Mouse (Mus musculus) liver, embryonic 15.5 days (tissue): ENCODE measurements at regions not wholly inside any gene's neighbourhood (a gene's known extent, or its start where the extent isn't known, plus 50 kb on each side); places are given as distances from the start of the nearest gene placed in this dataset.

ENCODE experiments used
- ATAC-seq: fragments of 200-750 bp; cut with Nextera tagmentation; 2 replicates; pipeline ENCODE4 v1.8.0; 2017; ENCODE audit warnings: moderate number of reproducible peaks, mild to moderate bottlenecking, moderate library complexity; ENCODE audit not compliant: insufficient read depth
- H3K27ac ChIP-seq: fragments of 300-500 bp; sonication (generic); replicated peaks from 2 replicates; pipeline ENCODE4 v1.5.1; 2015; ENCODE audit warnings: mild to moderate bottlenecking, inconsistent platforms
- H3K27me3 ChIP-seq: fragments of 300-500 bp; sonication (generic); 2 replicates; pipeline ENCODE4 v1.6.1; 2015; ENCODE audit warnings: mild to moderate bottlenecking, inconsistent platforms
- H3K36me3 ChIP-seq: fragments of 300-500 bp; sonication (generic); replicated peaks from 2 replicates; pipeline ENCODE4 v1.6.1; 2015; ENCODE audit warnings: moderate library complexity, mild to moderate bottlenecking, inconsistent platforms
- H3K4me1 ChIP-seq: fragments of 300-500 bp; sonication (generic); replicated peaks from 2 replicates; pipeline ENCODE4 v1.6.1; 2015; ENCODE audit warnings: inconsistent platforms
- H3K4me2 ChIP-seq: fragments of 300-500 bp; sonication (generic); 2 replicates; pipeline ENCODE4 v1.6.1; 2015; ENCODE audit warnings: moderate library complexity, mild to moderate bottlenecking, inconsistent platforms
- H3K4me3 ChIP-seq: fragments of 300-500 bp; sonication (generic); replicated peaks from 2 replicates; pipeline ENCODE4 v1.5.1; 2015; ENCODE audit warnings: mild to moderate bottlenecking, inconsistent platforms
- H3K9ac ChIP-seq: fragments of 300-500 bp; sonication (generic); 2 replicates; pipeline ENCODE4 v1.6.1; 2015; ENCODE audit warnings: moderate library complexity, mild to moderate bottlenecking, inconsistent platforms
- H3K9me3 ChIP-seq: fragments of 300-500 bp; sonication (generic); replicated peaks from 2 replicates; pipeline ENCODE4 v1.6.1; 2016; ENCODE audit warnings: inconsistent platforms
- WGBS: fragments of 180-500 bp; shearing (Covaris S2); methylation state at CpG from one replicate; pipeline ENCODE4 v1.1.7; 2015; ENCODE audit warnings: mixed read lengths; ENCODE audit not compliant: insufficient replicate concordance; 5-methylcytosine and 5-hydroxymethylcytosine counted together

DNA sequence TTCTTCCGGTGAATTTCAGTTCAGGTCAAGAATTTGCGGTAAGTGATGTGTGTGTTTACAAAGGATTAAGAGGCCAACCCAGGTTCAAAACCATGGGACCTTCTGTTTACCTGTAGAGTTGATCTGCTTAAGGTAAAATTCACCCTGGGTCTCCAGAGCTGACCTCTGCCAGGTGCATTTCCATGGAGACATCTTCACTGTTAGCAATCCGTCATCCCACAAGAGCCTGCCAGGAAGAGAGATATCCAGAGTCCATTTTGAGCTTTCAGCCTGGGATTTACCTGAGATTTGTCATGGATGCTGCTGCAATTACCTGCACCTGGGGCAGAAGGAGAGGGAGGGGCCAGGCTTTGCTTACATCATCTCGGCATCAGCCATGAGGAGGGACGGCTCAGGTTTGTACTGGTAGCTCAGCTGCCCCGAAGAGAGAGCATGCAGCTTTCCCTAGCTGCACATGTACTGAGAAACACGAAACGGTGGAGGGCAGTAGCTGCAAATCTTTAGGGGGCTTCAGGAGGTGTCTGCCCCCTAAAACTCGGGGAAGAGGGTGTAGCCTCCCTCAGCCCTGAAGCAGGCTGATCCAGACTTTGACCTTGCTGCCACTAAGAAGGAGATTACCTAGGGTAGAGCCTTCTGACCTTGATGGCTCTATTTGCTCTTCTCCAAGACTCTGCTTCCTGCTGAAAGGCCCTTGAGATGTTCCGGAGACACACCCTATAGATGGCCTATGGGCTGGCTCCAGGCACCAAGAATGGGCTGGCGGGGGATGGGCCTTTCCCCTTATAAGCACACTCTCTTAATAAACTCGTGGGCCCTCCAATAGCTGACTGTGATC is 153.7 kb downstream of the Snx10 start:
- Histone ChIP-seq H3K4me1 (no peaks in the 10 kb centered on the region), H3K4me2 (no peak overlapping the region), H3K27ac (no peak overlapping the region), H3K27me3 (no peaks in the 10 kb centered on the region), H3K36me3 (no peaks in the 10 kb centered on the region), H3K9ac (no peak overlapping the region), H3K4me3 (no peak overlapping the region), H3K9me3 (no peaks in the 10 kb centered on the region)
- no peak for ATAC-seq
- WGBS: 65% methylated on average over 12 of the region's 12 CpGs

- 57% methylated on average over 3 of the region's 3 CpGs for WGBS
- H3K4me3 ChIP-seq: no peak overlapping the region
- no peak overlapping the region for H3K27ac ChIP-seq
- no peaks in the 10 kb centered on the region for H3K36me3 ChIP-seq
- no peak for ATAC-seq
- H3K4me1 ChIP-seq: no peaks in the 10 kb centered on the region
- H3K9me3 ChIP-seq: no peaks in the 10 kb centered on the region
- H3K4me2 ChIP-seq: no peak overlapping the region
- H3K9ac ChIP-seq: no peak overlapping the region
- H3K27me3 ChIP-seq: no peaks in the 10 kb centered on the region
These were observed 155.0 kb downstream of the Snx10 start for GRCm38 (mm10) chr6:51678743-51679142.

DNA sequence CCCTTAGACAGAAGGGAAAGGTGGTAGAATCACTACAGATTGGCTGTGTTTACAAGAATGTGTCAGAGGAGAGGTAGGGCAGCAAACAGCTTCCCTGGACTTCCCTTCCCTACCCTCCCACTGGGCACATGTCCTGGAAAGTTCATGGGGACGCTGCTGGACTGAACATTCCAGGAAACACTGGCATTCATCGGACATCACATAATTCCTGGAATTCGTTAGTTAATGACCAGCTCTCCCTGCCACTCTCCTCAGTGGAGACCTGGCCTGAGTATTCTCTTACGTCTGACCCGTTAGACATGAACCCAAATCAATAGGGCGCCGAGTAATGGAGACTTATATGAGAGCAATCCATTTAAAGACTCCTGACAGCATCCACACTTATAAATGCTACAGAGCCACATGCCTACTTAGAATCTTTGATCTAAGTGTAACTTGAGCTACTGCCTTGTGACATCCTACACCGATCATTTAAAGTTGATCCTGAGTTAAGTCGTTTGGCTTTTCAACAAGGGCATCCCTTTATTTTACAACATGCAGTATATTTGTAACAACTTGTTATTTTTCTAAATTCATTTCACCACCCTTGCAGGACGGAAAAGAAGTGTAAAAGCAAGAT is 156.6 kb downstream of the Snx10 start:
- H3K4me1 ChIP-seq: no peaks in the 10 kb centered on the region

GRCm38 (mm10) chr6:51683131-51683530 is 159.4 kb downstream of the Snx10 start:
- WGBS: 46% methylated on average over 5 of the region's 5 CpGs
- Histone ChIP-seq H3K4me2 (no peak overlapping the region), H3K9me3 (no peaks in the 10 kb centered on the region), H3K4me3 (no peak overlapping the region), H3K27ac (no peak overlapping the region), H3K36me3 (no peaks in the 10 kb centered on the region), H3K27me3 (no peaks in the 10 kb centered on the region), H3K4me1 (no peaks in the 10 kb centered on the region), H3K9ac (no peak overlapping the region)
- ATAC-seq: no peak

More for the DNA sequence above, 156.6 kb downstream of the Snx10 start:
- Histone ChIP-seq H3K27me3 (no peaks in the 10 kb centered on the region), H3K4me3 (no peak overlapping the region), H3K9ac (no peak overlapping the region), H3K4me2 (no peak overlapping the region), H3K36me3 (no peaks in the 10 kb centered on the region), H3K27ac (no peak overlapping the region), H3K9me3 (no peaks in the 10 kb centered on the region)
- 55% methylated on average over 10 of the region's 10 CpGs for WGBS
- ATAC-seq: no peak

DNA sequence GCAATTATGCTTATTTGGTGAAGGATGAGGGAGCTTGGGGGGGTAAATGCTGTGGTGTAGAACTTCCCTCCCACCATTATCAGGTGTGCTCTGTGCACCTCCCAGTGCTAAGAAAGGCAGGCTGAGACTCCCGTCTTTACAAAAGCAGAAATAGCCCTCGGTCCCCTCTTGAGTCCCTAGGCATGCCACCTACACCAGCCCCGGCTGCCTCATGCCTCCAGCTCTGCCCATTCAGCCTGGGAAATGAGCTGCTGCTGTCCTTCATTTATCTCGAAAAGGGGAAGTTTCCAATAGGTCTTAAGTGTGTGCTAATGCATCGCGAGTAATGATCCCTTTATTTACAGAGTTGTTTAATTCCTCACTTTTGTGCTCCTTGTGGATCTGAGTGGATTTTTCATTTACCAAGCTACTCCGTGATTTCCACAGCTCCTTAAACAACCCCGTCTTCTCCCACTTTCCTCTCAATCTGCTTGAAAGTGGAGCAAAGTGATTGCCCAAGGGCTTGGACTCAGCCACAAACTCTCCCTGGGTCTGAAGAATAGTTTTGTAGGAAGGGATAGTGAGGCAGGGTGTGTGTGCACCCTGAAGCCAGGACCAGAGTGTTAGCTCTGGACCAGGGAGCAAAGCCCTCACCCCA is 162.1 kb downstream of the Snx10 start:
- Histone ChIP-seq H3K27me3 (no peaks in the 10 kb centered on the region), H3K9me3 (no peaks in the 10 kb centered on the region), H3K4me2 (no peak overlapping the region), H3K4me3 (no peak overlapping the region), H3K4me1 (no peaks in the 10 kb centered on the region), H3K9ac (no peak overlapping the region), H3K27ac (no peak overlapping the region), H3K36me3 (no peaks in the 10 kb centered on the region)
- no peak for ATAC-seq
- 26% methylated on average over 8 of the region's 8 CpGs for WGBS

GRCm38 (mm10) chr6:51690795-51691563 is 167.3 kb downstream of the Snx10 start:
- no peak for ATAC-seq
- Histone ChIP-seq H3K9ac (no peak overlapping the region), H3K4me2 (no peak overlapping the region), H3K36me3 (no peaks in the 10 kb centered on the region), H3K27ac (no peak overlapping the region), H3K9me3 (no peaks in the 10 kb centered on the region), H3K4me3 (no peak overlapping the region), H3K27me3 (no peaks in the 10 kb centered on the region), H3K4me1 (no peaks in the 10 kb centered on the region)
- 55% methylated on average over 13 of the region's 13 CpGs for WGBS

DNA sequence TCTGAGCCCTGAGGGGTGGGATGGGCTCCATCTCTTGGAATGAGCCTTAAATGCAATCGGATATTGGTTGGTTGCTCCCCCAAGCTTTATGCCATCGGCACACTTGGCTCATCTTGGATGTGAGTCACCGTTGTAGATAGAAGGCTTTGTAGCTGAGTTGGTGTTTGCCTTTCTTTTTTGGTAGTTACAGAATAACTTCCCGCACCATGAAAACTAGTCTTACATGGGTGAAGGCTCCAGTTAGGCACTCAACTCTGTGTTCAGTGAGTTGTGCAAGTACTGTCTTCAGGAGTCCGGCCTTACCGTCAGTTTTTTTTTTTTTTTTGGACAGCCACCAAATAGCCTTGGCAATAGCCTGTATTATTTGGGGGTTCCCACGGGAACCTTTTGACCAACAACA is 170.3 kb downstream of the Snx10 start:
- WGBS: 69% methylated on average over 7 of the region's 7 CpGs
- H3K9me3 ChIP-seq: no peaks in the 10 kb centered on the region
- no peaks in the 10 kb centered on the region for H3K27me3 ChIP-seq
- H3K27ac ChIP-seq: no peak overlapping the region
- H3K9ac ChIP-seq: no peak overlapping the region
- no peaks in the 10 kb centered on the region for H3K4me1 ChIP-seq
- no peak for ATAC-seq
- no peak overlapping the region for H3K4me3 ChIP-seq
- H3K36me3 ChIP-seq: no peaks in the 10 kb centered on the region
- no peak overlapping the region for H3K4me2 ChIP-seq

DNA sequence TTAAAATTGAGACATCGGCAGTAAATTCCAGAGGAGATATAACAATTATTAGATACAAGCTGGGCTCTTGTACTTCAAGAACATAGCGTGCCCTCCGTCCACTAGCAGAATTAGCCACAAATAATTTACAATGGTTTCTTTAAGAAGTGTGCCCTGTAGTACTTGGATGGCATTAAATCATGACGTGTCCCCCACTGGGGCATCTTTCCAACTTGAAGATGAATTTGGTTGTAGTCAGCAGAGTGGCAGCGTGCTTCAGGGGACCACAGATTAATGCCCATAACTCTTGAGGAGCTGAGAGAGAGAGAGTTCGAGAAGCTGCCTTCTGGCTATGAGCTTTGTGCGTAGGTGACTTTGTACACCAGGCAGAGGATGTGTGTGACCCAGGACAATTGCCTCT is 172.7 kb downstream of the Snx10 start:
- Histone ChIP-seq H3K9me3 (no peaks in the 10 kb centered on the region), H3K27me3 (no peaks in the 10 kb centered on the region), H3K4me3 (no peak overlapping the region), H3K27ac (no peak overlapping the region), H3K4me2 (no peak overlapping the region), H3K9ac (no peak overlapping the region), H3K36me3 (no peaks in the 10 kb centered on the region), H3K4me1 (no peaks in the 10 kb centered on the region)
- 73% methylated on average over 7 of the region's 7 CpGs for WGBS
- ATAC-seq: no peak

DNA sequence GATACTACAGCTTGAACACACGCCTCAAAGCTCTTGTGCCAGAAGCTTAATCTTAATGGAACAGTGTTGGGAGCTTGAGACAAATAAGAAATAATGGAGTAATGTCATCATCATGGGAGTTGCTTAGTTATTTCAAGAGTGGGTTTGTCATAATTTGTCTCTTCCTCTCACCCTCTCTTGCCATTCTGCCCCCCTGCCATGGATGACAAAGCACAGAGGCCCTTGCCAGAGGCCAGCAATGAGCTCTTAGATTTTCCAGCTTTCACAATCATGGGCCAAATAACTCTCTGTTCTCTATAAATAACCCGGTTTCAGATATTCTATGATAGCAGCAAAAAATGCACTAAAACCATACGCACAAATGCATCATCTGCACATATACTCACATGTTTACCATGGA is 174.1 kb downstream of the Snx10 start:
- Histone ChIP-seq H3K9ac (no peak overlapping the region), H3K4me3 (no peak overlapping the region), H3K4me2 (no peak overlapping the region), H3K27me3 (no peaks in the 10 kb centered on the region), H3K9me3 (no peaks in the 10 kb centered on the region), H3K4me1 (no peaks in the 10 kb centered on the region), H3K36me3 (no peaks in the 10 kb centered on the region), H3K27ac (no peak overlapping the region)
- ATAC-seq: no peak
- WGBS: 66% methylated on average over 3 of the region's 3 CpGs

GRCm38 (mm10) chr6:51698244-51698643 is 174.5 kb downstream of the Snx10 start:
- Histone ChIP-seq H3K36me3 (no peaks in the 10 kb centered on the region), H3K27ac (no peak overlapping the region), H3K9me3 (no peaks in the 10 kb centered on the region), H3K4me3 (no peak overlapping the region), H3K27me3 (no peaks in the 10 kb centered on the region), H3K4me1 (no peaks in the 10 kb centered on the region), H3K9ac (no peak overlapping the region), H3K4me2 (no peak overlapping the region)
- no peak for ATAC-seq
- 60% methylated on average over 4 of the region's 4 CpGs for WGBS
